Mouse (Mus musculus) lung, postnatal 0 days (tissue): ENCODE results near the gene Pou6f1. TPM values are rescaled to one million over a fixed set of nuclear protein-coding genes. Genes with fewer than 3 reads are reported as not detected.
"Not testable (repeated sequence)": the region's sequence is repeated elsewhere in the genome, so short reads cannot be mapped to it uniquely, and the experiment has no call there.

Source experiments
- ATAC-seq: fragments of 200-750 bp; cut with Nextera tagmentation; 2 replicates; pipeline ENCODE4 v1.8.0; 2017; ENCODE audit warnings: moderate library complexity
- DNase-seq: peaks from one replicate; pipeline ENCODE4 v3.0.0-alpha.2; 2016; ENCODE audit warnings: low spot score
- H3K27ac ChIP-seq: fragments of 300-500 bp; sonication (generic); 2 replicates; pipeline ENCODE4 v1.5.1; 2014; ENCODE audit warnings: antibody characterized with exemption, mild to moderate bottlenecking, low read length, mixed read lengths
- H3K27me3 ChIP-seq: fragments of 300-500 bp; sonication (generic); replicated peaks from 2 replicates; pipeline ENCODE4 v1.6.1; 2014; ENCODE audit warnings: low read length, mixed read lengths; ENCODE audit not compliant: insufficient read depth
- H3K36me3 ChIP-seq: fragments of 300-500 bp; sonication (generic); 2 replicates; pipeline ENCODE4 v1.6.1; 2014; ENCODE audit warnings: low read length, mixed read lengths; ENCODE audit not compliant: insufficient read depth
- H3K4me1 ChIP-seq: fragments of 300-500 bp; sonication (generic); 2 replicates; pipeline ENCODE4 v1.6.1; 2014; ENCODE audit warnings: antibody characterized with exemption, low read depth, low read length, mixed read lengths; ENCODE audit not compliant: insufficient read depth
- H3K4me2 ChIP-seq: fragments of 300-500 bp; sonication (generic); replicated peaks from 2 replicates; pipeline ENCODE4 v1.6.1; 2014; ENCODE audit warnings: low read depth, mild to moderate bottlenecking, low read length, moderate library complexity, mixed read lengths
- H3K4me3 ChIP-seq: fragments of 300-500 bp; sonication (generic); 2 replicates; pipeline ENCODE4 v1.5.1; 2014; ENCODE audit warnings: low read depth, low read length
- H3K9ac ChIP-seq: fragments of 300-500 bp; sonication (generic); replicated peaks from 2 replicates; pipeline ENCODE4 v1.6.1; 2014; ENCODE audit warnings: low read depth, mild to moderate bottlenecking
- H3K9me3 ChIP-seq: fragments of 300-500 bp; sonication (generic); 2 replicates; pipeline ENCODE4 v1.6.1; 2016; ENCODE audit warnings: low read length, mixed read lengths
- CTCF ChIP-seq: IDR thresholded peaks from 2 replicates; pipeline ENCODE4 v1.5.1; 2016; ENCODE audit warnings: antibody characterized with exemption, mild to moderate bottlenecking
- EP300 ChIP-seq: IDR thresholded peaks from 2 replicates; pipeline ENCODE4 v1.6.1; 2016; ENCODE audit warnings: antibody characterized with exemption, mild to moderate bottlenecking, control low read depth
- WGBS: fragments of 180-500 bp; shearing (Covaris S2); extraction: QIAGEN DNeasy Blood & Tissue Kit; methylation state at CpG from one replicate; pipeline ENCODE4 v1.1.7; 2014; 5-methylcytosine and 5-hydroxymethylcytosine counted together
- polyA plus RNA-seq: library from polyadenylated mRNA; unstranded; fragments of >200 nt; fragmentation: Nextera tagmentation; extraction: Ambion mirVana; gene quantifications from 2 replicates; pipeline ENCODE4 v1.2.1, GENCODE M21; 2015

Gene Pou6f1
- polyA plus RNA-seq, 1 experiment from 2014 or later: 7.6 TPM

DNA sequence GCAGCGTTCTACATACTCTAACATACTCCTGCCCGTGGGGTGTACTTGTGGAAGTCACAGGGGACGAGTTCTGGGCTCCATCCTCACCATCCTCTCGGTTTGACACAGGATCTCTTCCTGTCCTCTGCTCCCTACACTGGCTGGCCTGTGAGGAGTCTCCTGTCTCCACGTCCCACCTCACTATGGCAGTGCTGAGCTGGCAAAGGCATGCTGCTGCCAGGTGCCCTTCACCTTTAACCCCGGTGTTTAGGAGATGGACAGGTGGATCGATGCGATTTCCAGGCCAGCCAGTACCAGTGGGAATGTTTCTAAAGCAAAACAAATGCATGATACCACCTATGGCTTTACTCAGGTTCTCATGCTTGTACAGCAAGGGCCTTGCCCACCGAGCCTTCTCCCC, 24.0 kb upstream of the Pou6f1 start:
- Histone ChIP-seq H3K27ac (no peak overlapping the region), H3K4me2 (no peak overlapping the region), H3K4me3 (no peak overlapping the region), H3K9me3 (no peaks in the 10 kb centered on the region), H3K27me3 (no peaks in the 10 kb centered on the region), H3K9ac (no peak overlapping the region), H3K4me1 (peaks cover 5% of the 10 kb centered on the region; the same call in 1 of the 2 replicates), H3K36me3 (peaks cover 14% of the 10 kb centered on the region; the same call in 1 of the 2 replicates)
- WGBS: 85% methylated on average over 9 of the region's 9 CpGs
- TF ChIP-seq CTCF (no peak), EP300 (no peak)
- ATAC-seq: no peak
- DNase-seq: no peak

GRCm38 (mm10) chr15:100622164-100622563, 22.4 kb upstream of the Pou6f1 start:
- TF ChIP-seq CTCF (no peak), EP300 (peak; percentile 50; the same call in 1 of the 2 replicates)
- no peak overlapping the region for H3K9ac ChIP-seq
- 60% methylated on average over 7 of the region's 7 CpGs for WGBS

DNA sequence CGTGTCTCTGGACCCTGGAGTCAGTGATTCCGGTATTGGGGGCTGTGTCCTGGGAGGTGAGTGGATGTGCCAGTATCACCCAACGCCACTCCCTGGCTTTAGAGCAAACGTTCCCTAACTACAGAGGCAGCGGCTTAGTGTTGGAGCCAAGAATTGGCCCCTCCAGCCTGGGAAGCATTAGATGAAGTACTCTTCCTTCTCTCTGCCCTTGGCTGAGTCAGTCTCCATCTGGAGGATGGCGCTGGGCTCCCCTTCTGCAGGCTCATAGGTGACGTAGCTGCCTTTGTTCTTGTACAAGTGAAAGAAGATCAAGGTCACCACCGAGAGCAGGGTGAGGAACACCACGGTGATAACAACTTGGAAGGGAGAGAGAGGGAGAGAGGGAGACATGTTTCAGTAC, 21.9 kb upstream of the Pou6f1 start:
- 56% methylated on average over 9 of the region's 9 CpGs for WGBS
- not testable (repeated sequence) for H3K4me3 ChIP-seq, H3K4me1 ChIP-seq, H3K27me3 ChIP-seq, H3K4me2 ChIP-seq, H3K9ac ChIP-seq, DNase-seq, H3K9me3 ChIP-seq
- peaks cover 27% of the 10 kb centered on the region; the same call in 1 of the 2 replicates for H3K36me3 ChIP-seq
- H3K27ac ChIP-seq: peak overlapping the region; percentile 60
- peak; percentile 64 for ATAC-seq

More at GRCm38 (mm10) chr15:100622164-100622563, 22.4 kb upstream of the Pou6f1 start:
- Histone ChIP-seq H3K36me3 (peaks cover 27% of the 10 kb centered on the region; the same call in 1 of the 2 replicates), H3K9me3 (no peaks in the 10 kb centered on the region), H3K4me2 (no peak overlapping the region), H3K4me1 (no peaks in the 10 kb centered on the region), H3K4me3 (no peak overlapping the region), H3K27me3 (no peaks in the 10 kb centered on the region), H3K27ac (peak overlapping the region; percentile 60)
- peak; percentile 60 for DNase-seq
- ATAC-seq: peak; percentile 85

GRCm38 (mm10) chr15:100619200-100619599, 19.4 kb upstream of the Pou6f1 start:
- no peak for TF ChIP-seq CTCF
- TF ChIP-seq EP300: no peak
- 62% methylated on average over 7 of the region's 7 CpGs for WGBS
- no peak for DNase-seq
- no peak overlapping the region for H3K4me2 ChIP-seq
- H3K4me3 ChIP-seq: no peak overlapping the region
- no peak overlapping the region for H3K27ac ChIP-seq
- H3K36me3 ChIP-seq: peaks cover 27% of the 10 kb centered on the region; the same call in 1 of the 2 replicates
- ATAC-seq: no peak
- no peaks in the 10 kb centered on the region for H3K9me3 ChIP-seq
- no peak overlapping the region for H3K9ac ChIP-seq
- H3K27me3 ChIP-seq: no peaks in the 10 kb centered on the region
- H3K4me1 ChIP-seq: no peaks in the 10 kb centered on the region

- DNase-seq: no peak
- H3K27ac ChIP-seq: peak overlapping the region; percentile 100
Observed at GRCm38 (mm10) chr15:100616221-100616620, 16.4 kb upstream of the Pou6f1 start.

GRCm38 (mm10) chr15:100615825-100616220, 16.0 kb upstream of the Pou6f1 start:
- DNase-seq (peak; percentile 93), ATAC-seq (peak; percentile 83)
- peak overlapping the region; percentile 58 for H3K4me2 ChIP-seq
- peak overlapping the region; percentile 98 for H3K9ac ChIP-seq
- no peak for TF ChIP-seq CTCF
- H3K36me3 ChIP-seq: peaks cover 27% of the 10 kb centered on the region; the same call in 1 of the 2 replicates
- peak overlapping the region; percentile 97 for H3K4me3 ChIP-seq
- H3K9me3 ChIP-seq: no peaks in the 10 kb centered on the region
- peaks cover 7% of the 10 kb centered on the region; the same call in 1 of the 2 replicates for H3K4me1 ChIP-seq
- under 1% methylated on average over 25 of the region's 43 CpGs for WGBS
- H3K27ac ChIP-seq: peak overlapping the region; percentile 100
- H3K27me3 ChIP-seq: no peaks in the 10 kb centered on the region

More at GRCm38 (mm10) chr15:100616221-100616620, 16.4 kb upstream of the Pou6f1 start:
- TF ChIP-seq EP300: no peak
- TF ChIP-seq CTCF: no peak
- no peaks in the 10 kb centered on the region for H3K27me3 ChIP-seq
- H3K9ac ChIP-seq: peak overlapping the region; percentile 98
- no peak for ATAC-seq
- under 1% methylated on average over 19 of the region's 19 CpGs for WGBS
- peak overlapping the region; percentile 97 for H3K4me3 ChIP-seq
- peaks cover 7% of the 10 kb centered on the region; the same call in 1 of the 2 replicates for H3K4me1 ChIP-seq
- peaks cover 27% of the 10 kb centered on the region; the same call in 1 of the 2 replicates for H3K36me3 ChIP-seq
- H3K9me3 ChIP-seq: no peaks in the 10 kb centered on the region
- peak overlapping the region; percentile 58 for H3K4me2 ChIP-seq
